Comparison of ENCODE assay signal across 9 mouse cellular contexts in the genomic region with DNA sequence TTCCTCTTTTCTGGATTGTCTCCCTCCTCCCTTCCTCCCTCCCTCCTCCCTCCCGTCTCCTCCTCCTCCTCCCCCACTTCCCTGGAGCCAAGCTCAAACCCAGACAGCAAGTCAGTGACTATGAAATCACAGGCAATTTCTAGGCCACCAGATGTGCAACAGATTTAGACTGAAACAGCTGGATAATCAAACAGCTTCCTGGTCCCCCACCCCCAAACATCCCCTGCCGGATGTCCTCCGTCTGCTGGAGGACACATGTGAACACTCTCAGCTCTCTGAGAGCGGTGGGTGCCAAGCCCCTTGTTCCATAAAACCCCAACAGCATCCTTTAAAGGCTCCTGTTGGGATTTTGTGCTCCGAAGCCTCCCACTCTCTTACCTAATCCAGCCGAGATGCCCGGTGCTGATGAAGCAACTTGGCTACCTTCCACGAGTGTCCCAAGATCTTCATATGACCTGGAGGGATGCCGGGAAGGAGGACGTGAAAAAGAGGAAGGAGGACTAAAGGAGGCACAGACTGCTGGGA. TPM values are rescaled to one million over a fixed set of nuclear protein-coding genes. Genes with fewer than 3 reads are reported as not detected.
A peak's percentile ranks its signal among the peaks of the same experiment; 100 is the strongest.
DNase-seq lines count a peak whose midpoint lies in the region; ATAC-seq and TF ChIP-seq lines count a peak whose summit lies in the region.
"Had no signal": no experiment of that assay in that cellular context is flagged by ENCODE, and none has a peak within 500 bp of the region (broad histone marks: within the 10 kb centered on the region; RNA-seq: fewer than 3 reads in every experiment).

No protein-coding gene starts in this region.

- no peak for TF ChIP-seq POLR2A in MEL (IDR thresholded peaks at IDR 0.05; ENCODE audit: control insufficient read depth in 1 of 2, insufficient read depth in 1 of 2, low read depth in 1 of 2, low read length in 2 of 2, poor library complexity in 1 of 2)
- TF ChIP-seq POLR2A in small intestine, adult 2 months (IDR thresholded peaks at IDR 0.05; ENCODE audit: low read depth, low read length) = no peak; the same call in 1 of the 2 replicates

- H3K27ac ChIP-seq in MEL (ENCODE audit: control insufficient read depth, low read depth, low read length) = peak overlapping the region; percentile 7; the same call in 1 of the 2 replicates
- H3K27ac ChIP-seq in liver, postnatal 0 days (ENCODE audit: low read depth) = peak overlapping the region; percentile 92
- H3K27ac ChIP-seq in small intestine, adult 2 months (ENCODE audit: insufficient read depth, low read depth, low read length) = peak overlapping the region; percentile 33
- no peak overlapping the region for H3K27ac ChIP-seq in midbrain, embryonic 13.5 days

- no peak for TF ChIP-seq EP300 in MEL (IDR thresholded peaks at IDR 0.05; ENCODE audit: low read depth in 1 of 2, low read length in 2 of 2)
- no peak for TF ChIP-seq EP300 in liver, postnatal 0 days (IDR thresholded peaks at IDR 0.05; ENCODE audit: low read depth)

- peak; percentile 63 for DNase-seq in adrenal gland, postnatal 10 days
- no peak for DNase-seq in adrenal gland, postnatal 25 days
- peak; percentile 62 for DNase-seq in MEL (ENCODE audit: low read depth, low spot score)
- DNase-seq in gastrocnemius, postnatal 36 days = peak; percentile 76
- DNase-seq in hindlimb bud, embryonic 11.5 days (ENCODE audit: extremely low spot score, low read depth, low spot score) = peak; percentile 44
- DNase-seq in liver, postnatal 0 days = peak; percentile 39

- H3K79me2 ChIP-seq in MEL (ENCODE audit: control insufficient read depth, insufficient read depth, low read length, poor library complexity) = peaks cover 3% of the 10 kb centered on the region

- TF ChIP-seq RAD21 in MEL (IDR thresholded peaks at IDR 0.05; ENCODE audit: low read depth, low read length) = no peak

- intact Hi-C loops in gastrocnemius, postnatal 36 days (cut with DNase I) = no loop called here

- peak overlapping the region; percentile 55 to 63; a peak in 3 of 4 replicates for H3K4me3 ChIP-seq in MEL (ENCODE audit: control insufficient read depth in 1 of 2, insufficient read depth in 1 of 2, low read depth in 2 of 2, low read length in 2 of 2)
- 0 out of 2 replicates have a peak overlapping the region, but pooled peaks have one; percentile 51 for H3K4me3 ChIP-seq in liver, postnatal 0 days (ENCODE audit: low read depth, low read length)
- H3K4me3 ChIP-seq in small intestine, adult 2 months (ENCODE audit: low read depth, low read length) = no peak overlapping the region
- no peak overlapping the region for H3K4me3 ChIP-seq in midbrain, embryonic 13.5 days (replicated peaks)

- H3K9ac ChIP-seq in MEL (ENCODE audit: control insufficient read depth, low read depth, low read length, poor library complexity, severe bottlenecking) = no peak overlapping the region
- no peak overlapping the region for H3K9ac ChIP-seq in liver, postnatal 0 days (replicated peaks)
- H3K9ac ChIP-seq in midbrain, embryonic 13.5 days (replicated peaks) = no peak overlapping the region

- peak overlapping the region; percentile 75 for H3K4me2 ChIP-seq in liver, postnatal 0 days (ENCODE audit: low read depth, low read length)
- no peak overlapping the region for H3K4me2 ChIP-seq in midbrain, embryonic 13.5 days (replicated peaks)

- H3K36me3 ChIP-seq in MEL (ENCODE audit: control insufficient read depth in 1 of 2, insufficient read depth in 2 of 2, low read length in 2 of 2) = peaks cover 0 to 6% of the 10 kb centered on the region in 2 experiments; a peak in 2 of 4 replicates
- H3K36me3 ChIP-seq in liver, postnatal 0 days (replicated peaks; ENCODE audit: insufficient read depth, low read length) = no peaks in the 10 kb centered on the region
- H3K36me3 ChIP-seq in small intestine, adult 2 months (ENCODE audit: control insufficient read depth, insufficient read depth, low read length) = no peaks in the 10 kb centered on the region
- no peaks in the 10 kb centered on the region for H3K36me3 ChIP-seq in midbrain, embryonic 13.5 days

- WGBS in liver, postnatal 0 days (ENCODE audit: insufficient replicate concordance) = 13% methylated on average over 10 of the region's 10 CpGs
- 47% methylated on average over 10 of the region's 10 CpGs for WGBS in small intestine, adult 2 months
- WGBS in midbrain, embryonic 13.5 days = 68% methylated on average over 10 of the region's 10 CpGs

- peak; percentile 22; the same call in 1 of the 2 replicates for ATAC-seq in liver, postnatal 0 days
- no peak for ATAC-seq in midbrain, embryonic 13.5 days

- no peaks in the 10 kb centered on the region for H3K27me3 ChIP-seq in MEL (ENCODE audit: control insufficient read depth in 1 of 2, insufficient read depth in 2 of 2, low read length in 2 of 2)
- H3K27me3 ChIP-seq in liver, postnatal 0 days (ENCODE audit: insufficient read depth, low read length) = no peaks in the 10 kb centered on the region
- no peaks in the 10 kb centered on the region for H3K27me3 ChIP-seq in small intestine, adult 2 months (ENCODE audit: control insufficient read depth, insufficient read depth, low read length)
- no peaks in the 10 kb centered on the region for H3K27me3 ChIP-seq in midbrain, embryonic 13.5 days

- no peaks in the 10 kb centered on the region for H3K9me3 ChIP-seq in MEL (replicated peaks; ENCODE audit: insufficient read depth, low read length)
- no peaks in the 10 kb centered on the region for H3K9me3 ChIP-seq in liver, postnatal 0 days (ENCODE audit: low read length)
- H3K9me3 ChIP-seq in midbrain, embryonic 13.5 days = no peaks in the 10 kb centered on the region

- H3K4me1 ChIP-seq in MEL (ENCODE audit: control insufficient read depth in 1 of 2, insufficient read depth in 2 of 2, low read length in 2 of 2) = peaks cover 6 to 18% of the 10 kb centered on the region in 2 experiments
- H3K4me1 ChIP-seq in liver, postnatal 0 days (ENCODE audit: insufficient read depth) = peaks cover 14% of the 10 kb centered on the region
- H3K4me1 ChIP-seq in small intestine, adult 2 months (ENCODE audit: control insufficient read depth, insufficient read depth, insufficient read length, low read length) = 0 out of 2 replicates have a peak, but pooled peaks cover 3% of the 10 kb centered on the region
- H3K4me1 ChIP-seq in midbrain, embryonic 13.5 days (replicated peaks) = no peaks in the 10 kb centered on the region

- no peak for TF ChIP-seq CTCF in MEL (IDR thresholded peaks at IDR 0.05 in 2 of 3, conservative IDR thresholded peaks at IDR 0.05 in 1 of 3; ENCODE audit: control insufficient read depth in 1 of 3, insufficient read depth in 1 of 3, low read depth in 2 of 3, low read length in 3 of 3, poor library complexity in 1 of 3, severe bottlenecking in 1 of 3)
- TF ChIP-seq CTCF in liver, postnatal 0 days (IDR thresholded peaks at IDR 0.05; ENCODE audit: low read depth) = no peak
- TF ChIP-seq CTCF in small intestine, adult 2 months (IDR thresholded peaks at IDR 0.05; ENCODE audit: extremely low read depth, insufficient read length, insufficient replicate concordance, low read depth, low read length) = no peak

TF ChIP-seq in MEL, 35 proteins besides CTCF, POLR2A, EP300 and RAD21:
- TF ChIP-seq SIN3A (IDR thresholded peaks at IDR 0.05; ENCODE audit: low read length) (no peak), TAL1 (IDR thresholded peaks at IDR 0.05; ENCODE audit: low read length) (no peak), HCFC1 (IDR thresholded peaks at IDR 0.05; ENCODE audit: low read depth, low read length) (no peak), MAFK (IDR thresholded peaks at IDR 0.05; ENCODE audit: borderline replicate concordance, low read depth, low read length) (no peak), TBP (IDR thresholded peaks at IDR 0.05; ENCODE audit: low read depth, low read length) (no peak), CHD2 (IDR thresholded peaks at IDR 0.05; ENCODE audit: low read length) (no peak), RCOR1 (IDR thresholded peaks at IDR 0.05; ENCODE audit: low read depth, low read length) (no peak; the same call in 1 of the 2 replicates), NRF1 (IDR thresholded peaks at IDR 0.05; ENCODE audit: insufficient read depth, low read depth, low read length, poor library complexity, severe bottlenecking) (no peak), NELFE (IDR thresholded peaks at IDR 0.05; ENCODE audit: low read depth, low read length) (no peak)

RNA-seq across cellular contexts. Expression of gene Ccdc63, which starts 5.5 kb away (rescaled TPM):
- not detected for total RNA-seq in adrenal gland, postnatal 10 days (2021)
- total RNA-seq in adrenal gland, postnatal 25 days (2021) = not detected in 2 replicates
- total RNA-seq in MEL (2012; rRNA removed) = 1.4 and 1.6 TPM in 2 replicates
- 1 to 10 TPM in 1 of 2 experiments, not detected in 1; 4.7 TPM for polyA plus RNA-seq in MEL (2012; ENCODE audit: insufficient read depth in 1 of 2, insufficient read length in 2 of 2, low read depth in 1 of 2, low replicate concordance in 2 of 2, missing spikeins in 1 of 2)
- not detected for total RNA-seq in gastrocnemius, postnatal 36 days (2021)
- 0.13 and 0.18 TPM in 2 replicates for polyA plus RNA-seq in liver, postnatal 0 days (2015; fragmentation: Nextera tagmentation; extraction: Ambion mirVana)
- polyA plus RNA-seq in small intestine, adult 2 months (2012; rRNA removed) = 0.10 TPM in 1 of 2 replicates, not detected in the other
- polyA plus RNA-seq in midbrain, embryonic 13.5 days (2015; fragmentation: Nextera tagmentation; extraction: Ambion mirVana) = not detected in 2 replicates
- polyA plus RNA-seq: C2C12 had no signal

RNA-seq across cellular contexts. Expression of gene Ppp1cc, which starts 12.0 kb away (rescaled TPM):
- total RNA-seq in adrenal gland, postnatal 10 days (2021) = 100 to 1,000 TPM; 149 to 173 TPM
- total RNA-seq in adrenal gland, postnatal 25 days (2021) = 182 and 186 TPM in 2 replicates
- 305 and 329 TPM in 2 replicates for total RNA-seq in MEL (2012; rRNA removed)
- polyA plus RNA-seq in MEL (2012; ENCODE audit: insufficient read depth in 1 of 2, insufficient read length in 2 of 2, low read depth in 1 of 2, low replicate concordance in 2 of 2, missing spikeins in 1 of 2) = 100 to 1,000 TPM in 1 of 2 experiments, not detected in 1; 420 TPM
- total RNA-seq in gastrocnemius, postnatal 36 days (2021) = 100 to 1,000 TPM; 138 to 139 TPM
- polyA plus RNA-seq in liver, postnatal 0 days (2015; fragmentation: Nextera tagmentation; extraction: Ambion mirVana) = 97.7 and 97.9 TPM in 2 replicates
- polyA plus RNA-seq in small intestine, adult 2 months (2012; rRNA removed) = 31.4 and 58.9 TPM in 2 replicates
- polyA plus RNA-seq in midbrain, embryonic 13.5 days (2015; fragmentation: Nextera tagmentation; extraction: Ambion mirVana) = 235 and 262 TPM in 2 replicates

RNA-seq across cellular contexts. Expression of gene Myl2, which starts 45.4 kb away (rescaled TPM):
- total RNA-seq in adrenal gland, postnatal 10 days (2021) = 100 to 1,000 TPM in 1 of 2 experiments, 10 to 100 TPM in 1; 25.5 to 182 TPM
- not detected in 2 replicates for total RNA-seq in adrenal gland, postnatal 25 days (2021)
- 0.35 and 0.75 TPM in 2 replicates for total RNA-seq in MEL (2012; rRNA removed)
- polyA plus RNA-seq in MEL (2012; ENCODE audit: insufficient read depth in 1 of 2, insufficient read length in 2 of 2, low read depth in 1 of 2, low replicate concordance in 2 of 2, missing spikeins in 1 of 2) = under 1 TPM in 1 of 2 experiments, not detected in 1; 0.54 TPM
- 1,000 to 10,000 TPM in 1 of 2 experiments, 100 to 1,000 TPM in 1; 404 to 1,700 TPM for total RNA-seq in gastrocnemius, postnatal 36 days (2021)
- 0.66 and 7.2 TPM in 2 replicates for polyA plus RNA-seq in liver, postnatal 0 days (2015; fragmentation: Nextera tagmentation; extraction: Ambion mirVana)
- polyA plus RNA-seq in small intestine, adult 2 months (2012; rRNA removed) = not detected in 2 replicates
- polyA plus RNA-seq in midbrain, embryonic 13.5 days (2015; fragmentation: Nextera tagmentation; extraction: Ambion mirVana) = 0.93 and 1.6 TPM in 2 replicates
- polyA plus RNA-seq: C2C12 had no signal

Comparison
In these comparisons a context has a peak if more than half of its experiments do, and no peak if none do; other contexts are left out.
1. RNA of gene Myl2, which starts 45.4 kb away (total RNA-seq): 404 to 1,700 TPM in gastrocnemius, postnatal 36 days and 25.5 to 182 TPM in adrenal gland, postnatal 10 days; 0.35 to 0.75 TPM in MEL and not detected in adrenal gland, postnatal 25 days; every median in the first group is over 10 times any median in the second.
2. H3K4me3 ChIP-seq: peak in MEL (2 of 2) and liver, postnatal 0 days (single experiment); none in small intestine, adult 2 months (single experiment) and midbrain, embryonic 13.5 days (single experiment).